Mouse (Mus musculus) cerebellum, postnatal 25 days (tissue): Measurements from ENCODE around the gene Rcvrn.

ENCODE experiments used
- DNase-seq, 2 experiments: peaks; one replicate each; pipeline ENCODE4 v3.0.0; 2021; ENCODE audit warnings: mixed read lengths in 2 of 2

Gene Rcvrn

GRCm38 (mm10) chr11:67670031-67670430, 25.1 kb upstream of the Rcvrn start:
- DNase-seq: peak; percentile 96 to 98

- DNase-seq: peak; percentile 59 to 60
These were observed 23.0 kb upstream of the Rcvrn start for GRCm38 (mm10) chr11:67672140-67672539.

- DNase-seq: peak; percentile 63 to 78
These were observed 19.3 kb upstream of the Rcvrn start for GRCm38 (mm10) chr11:67675562-67676540.

GRCm38 (mm10) chr11:67679300-67679699, 15.8 kb upstream of the Rcvrn start:
- DNase-seq: peak in 1 of 2 experiments; percentile 14

- DNase-seq: peak; percentile 6 to 11
These were observed 15.2 kb upstream of the Rcvrn start for GRCm38 (mm10) chr11:67679930-67680329.

GRCm38 (mm10) chr11:67681871-67682270, 13.3 kb upstream of the Rcvrn start:
- DNase-seq: peak in 1 of 2 experiments; percentile 8

- no peak for DNase-seq
These were observed 9.0 kb upstream of the Rcvrn start for GRCm38 (mm10) chr11:67686109-67686508.

- peak; percentile 27 to 73 for DNase-seq
These were observed 17.9 kb downstream of the Rcvrn start for GRCm38 (mm10) chr11:67712976-67713375.

- DNase-seq: no peak
These were observed 20.3 kb downstream of the Rcvrn start for GRCm38 (mm10) chr11:67715382-67715781.

- no peak for DNase-seq
These were observed 26.4 kb downstream of the Rcvrn start for GRCm38 (mm10) chr11:67721485-67721884.

- DNase-seq: no peak
These were observed 27.5 kb downstream of the Rcvrn start for GRCm38 (mm10) chr11:67722399-67723156.

- DNase-seq: no peak
These were observed 28.3 kb downstream of the Rcvrn start for GRCm38 (mm10) chr11:67723231-67724013.

GRCm38 (mm10) chr11:67727095-67727494, 32.0 kb downstream of the Rcvrn start:
- no peak for DNase-seq

GRCm38 (mm10) chr11:67728726-67729125, 33.6 kb downstream of the Rcvrn start:
- no peak for DNase-seq

- DNase-seq: no peak
These were observed 35.9 kb downstream of the Rcvrn start for GRCm38 (mm10) chr11:67731056-67731455.

- peak in 1 of 2 experiments; percentile 19 for DNase-seq
These were observed 38.6 kb downstream of the Rcvrn start for GRCm38 (mm10) chr11:67733726-67734125.

- no peak for DNase-seq
These were observed 39.5 kb downstream of the Rcvrn start for GRCm38 (mm10) chr11:67734597-67734996.

- DNase-seq: no peak
These were observed 43.2 kb downstream of the Rcvrn start for GRCm38 (mm10) chr11:67738345-67738744.

GRCm38 (mm10) chr11:67738846-67739490, 43.8 kb downstream of the Rcvrn start:
- no peak for DNase-seq

GRCm38 (mm10) chr11:67741569-67741968, 46.4 kb downstream of the Rcvrn start:
- DNase-seq: no peak
